Mouse (Mus musculus) midbrain, embryonic 11.5 days (tissue): ENCODE measurements around the gene Lpo. TPM values are rescaled to one million over a fixed set of nuclear protein-coding genes. Genes with fewer than 3 reads are reported as not detected.

Source experiments
- ATAC-seq: fragments of 200-750 bp; cut with Nextera tagmentation; 2 replicates; pipeline ENCODE4 v1.8.0; 2017; ENCODE audit warnings: moderate TSS enrichment, moderate library complexity; ENCODE audit not compliant: low FRiP score
- DNase-seq: peaks from one replicate; pipeline ENCODE4 v3.0.0; 2015; ENCODE audit warnings: low spot score; ENCODE audit errors: missing footprints
- H3K27ac ChIP-seq: fragments of 300-500 bp; sonication (generic); 2 replicates; pipeline ENCODE4 v1.5.1; 2014; ENCODE audit warnings: low read depth, low read length
- H3K27me3 ChIP-seq: fragments of 300-500 bp; sonication (generic); 2 replicates; pipeline ENCODE4 v1.6.1; 2014; ENCODE audit warnings: mild to moderate bottlenecking, low read length, moderate library complexity, mixed read lengths; ENCODE audit not compliant: control insufficient read depth, insufficient read depth
- H3K36me3 ChIP-seq: fragments of 300-500 bp; sonication (generic); 2 replicates; pipeline ENCODE4 v1.6.1; 2014; ENCODE audit warnings: mild to moderate bottlenecking, low read length, moderate library complexity, mixed read lengths; ENCODE audit not compliant: control insufficient read depth, insufficient read depth
- H3K4me1 ChIP-seq: fragments of 300-500 bp; sonication (generic); 2 replicates; pipeline ENCODE4 v1.6.1; 2014; ENCODE audit warnings: low read length; ENCODE audit not compliant: control insufficient read depth, insufficient read depth
- H3K4me2 ChIP-seq: fragments of 300-500 bp; sonication (generic); 2 replicates; pipeline ENCODE4 v1.6.1; 2014; ENCODE audit warnings: mild to moderate bottlenecking, moderate library complexity
- H3K4me3 ChIP-seq: fragments of 300-500 bp; sonication (generic); 2 replicates; pipeline ENCODE4 v1.5.1; 2014; ENCODE audit warnings: low read depth, low read length
- H3K9ac ChIP-seq: fragments of 300-500 bp; sonication (generic); 2 replicates; pipeline ENCODE4 v1.6.1; 2014; ENCODE audit warnings: low read length
- H3K9me3 ChIP-seq: fragments of 300-500 bp; sonication (generic); 2 replicates; pipeline ENCODE4 v1.6.1; 2016; ENCODE audit warnings: low read length; ENCODE audit not compliant: control insufficient read depth
- WGBS: fragments of 180-500 bp; shearing (Covaris S2); extraction: QIAGEN DNeasy Blood & Tissue Kit; methylation state at CpG from one replicate; pipeline ENCODE4 v1.1.7; 2014; 5-methylcytosine and 5-hydroxymethylcytosine counted together
- polyA plus RNA-seq: library from polyadenylated mRNA; unstranded; fragments of >200 nt; fragmentation: Nextera tagmentation; extraction: Ambion mirVana; gene quantifications from 2 replicates; pipeline ENCODE4 v1.2.1, GENCODE M21; 2014

The Lpo gene
- polyA plus RNA-seq, 1 experiment from 2014 or later = 0.27 TPM

DNA sequence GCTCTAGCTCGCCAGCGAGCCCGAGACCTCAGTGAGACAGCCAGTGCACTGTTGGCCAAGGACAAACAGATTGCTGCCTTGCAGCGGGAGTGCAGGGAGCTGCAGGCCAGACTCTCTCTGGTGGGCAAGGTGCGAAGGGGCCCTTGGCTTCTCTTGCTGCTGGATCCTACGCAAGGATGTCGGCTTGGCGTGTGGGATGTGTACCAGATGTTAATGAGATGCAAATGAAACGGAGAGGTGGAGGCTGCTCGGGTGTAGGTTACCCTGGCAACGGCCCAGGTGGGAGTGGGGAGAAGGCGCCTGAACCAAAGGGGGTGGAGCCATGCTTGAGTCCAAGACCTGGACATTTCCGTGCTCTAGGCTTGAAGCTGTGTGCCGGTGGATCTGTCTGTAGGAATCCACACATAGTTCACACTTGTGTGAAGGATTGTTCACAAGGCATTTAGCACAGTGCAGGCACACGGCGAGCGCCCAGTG, 64.5 kb downstream of the Lpo start:
- under 1% methylated on average over 17 of the region's 17 CpGs for WGBS
- peaks cover 29% of the 10 kb centered on the region for H3K4me1 ChIP-seq

DNA sequence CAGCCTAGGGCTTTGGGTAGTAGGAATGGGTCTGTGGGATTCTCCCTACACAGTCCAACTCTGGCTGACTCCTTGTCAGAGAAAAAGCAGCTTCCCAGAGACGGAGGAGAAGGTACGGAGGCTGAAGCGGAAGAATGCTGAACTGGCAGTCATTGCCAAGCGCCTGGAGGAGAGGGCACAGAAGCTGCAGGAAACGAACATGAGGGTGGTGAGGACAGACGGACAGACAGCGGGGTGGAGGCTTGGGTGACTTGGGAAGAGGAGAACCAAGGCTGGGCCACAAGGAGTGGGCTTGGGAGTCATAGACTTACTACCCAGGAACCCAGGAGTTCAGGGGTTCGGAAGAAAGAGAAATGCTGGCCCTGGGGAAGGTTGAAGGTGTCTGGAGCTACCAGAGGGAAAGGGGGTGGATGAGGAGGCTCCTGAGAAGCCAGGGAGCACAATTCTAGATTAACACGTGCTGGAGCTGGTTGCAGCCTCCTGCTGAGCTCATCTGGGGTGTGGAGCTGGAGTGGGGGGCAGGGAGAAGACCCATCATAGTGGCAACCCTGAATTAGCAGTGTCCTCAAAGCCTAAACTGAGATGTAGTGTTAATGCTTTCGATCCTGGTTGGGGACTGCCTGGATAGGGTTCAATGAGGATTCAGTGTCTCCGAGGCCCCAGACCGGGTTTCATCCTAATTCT, 65.2 kb downstream of the Lpo start:
- H3K4me1 ChIP-seq = peaks cover 29% of the 10 kb centered on the region
- ATAC-seq (no peak), DNase-seq (no peak)
- no peaks in the 10 kb centered on the region for H3K36me3 ChIP-seq
- H3K4me2 ChIP-seq = peak overlapping the region; percentile 98
- H3K27ac ChIP-seq = no peak overlapping the region
- no peaks in the 10 kb centered on the region for H3K9me3 ChIP-seq
- WGBS = 47% methylated on average over 12 of the region's 12 CpGs
- peak overlapping the region; percentile 38; the same call in 1 of the 2 replicates for H3K9ac ChIP-seq
- peak overlapping the region; percentile 48 for H3K4me3 ChIP-seq
- H3K27me3 ChIP-seq = peaks cover 48% of the 10 kb centered on the region

More for the DNA sequence above, 64.5 kb downstream of the Lpo start:
- no peaks in the 10 kb centered on the region for H3K36me3 ChIP-seq
- H3K9me3 ChIP-seq = no peaks in the 10 kb centered on the region
- H3K27ac ChIP-seq = no peak overlapping the region; the same call in 1 of the 2 replicates
- peak overlapping the region; percentile 75 for H3K9ac ChIP-seq
- H3K27me3 ChIP-seq = peaks cover 48% of the 10 kb centered on the region
- H3K4me3 ChIP-seq = peak overlapping the region; percentile 48
- H3K4me2 ChIP-seq = peak overlapping the region; percentile 98
- DNase-seq (peak; percentile 93), ATAC-seq (peak; percentile 56)

DNA sequence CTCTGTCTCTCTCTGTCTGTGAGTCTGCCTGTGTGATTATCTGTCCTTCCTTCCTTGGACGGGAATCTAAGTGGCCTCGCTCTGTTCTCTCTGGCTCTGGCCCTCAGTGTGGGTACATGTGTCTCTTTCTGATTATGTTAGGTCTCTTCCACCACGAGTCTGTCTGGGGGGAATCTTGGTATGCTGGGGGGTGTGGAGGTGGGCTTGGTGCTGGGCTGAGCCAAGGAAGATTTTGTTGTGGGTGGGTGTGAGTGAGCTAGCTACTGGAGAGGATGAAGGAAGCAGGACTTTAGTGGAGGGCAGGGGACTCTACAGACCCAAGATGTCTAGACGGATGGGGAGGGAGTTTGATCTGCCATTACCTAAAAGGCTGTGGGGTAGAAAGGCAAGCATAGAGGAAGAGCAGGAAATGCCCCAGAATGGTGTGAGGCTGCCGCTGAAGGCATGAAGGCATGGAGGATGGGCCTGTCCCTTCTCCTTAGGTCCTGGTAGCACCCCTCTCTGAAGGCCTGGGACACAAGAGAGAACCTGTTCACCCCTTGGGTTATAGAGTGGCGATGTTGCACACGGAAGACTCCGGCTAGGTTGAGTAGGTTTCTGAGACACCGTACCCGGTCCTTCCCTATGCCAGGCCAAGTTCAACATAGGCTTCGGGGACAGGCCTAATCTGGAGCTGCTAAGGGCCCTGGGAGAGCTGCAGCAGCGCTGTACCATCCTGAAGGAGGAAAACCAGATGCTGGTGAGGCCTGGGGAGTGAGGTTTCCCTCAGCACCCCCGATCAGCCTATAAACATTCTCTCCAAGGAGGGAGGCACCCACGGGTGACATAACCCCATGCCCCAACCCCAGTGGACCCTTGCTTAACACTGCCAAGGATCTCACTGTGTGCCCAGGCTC, 66.0 kb downstream of the Lpo start:
- Histone ChIP-seq H3K9ac (no peak overlapping the region), H3K4me3 (peak overlapping the region; percentile 9; the same call in 1 of the 2 replicates)

DNA sequence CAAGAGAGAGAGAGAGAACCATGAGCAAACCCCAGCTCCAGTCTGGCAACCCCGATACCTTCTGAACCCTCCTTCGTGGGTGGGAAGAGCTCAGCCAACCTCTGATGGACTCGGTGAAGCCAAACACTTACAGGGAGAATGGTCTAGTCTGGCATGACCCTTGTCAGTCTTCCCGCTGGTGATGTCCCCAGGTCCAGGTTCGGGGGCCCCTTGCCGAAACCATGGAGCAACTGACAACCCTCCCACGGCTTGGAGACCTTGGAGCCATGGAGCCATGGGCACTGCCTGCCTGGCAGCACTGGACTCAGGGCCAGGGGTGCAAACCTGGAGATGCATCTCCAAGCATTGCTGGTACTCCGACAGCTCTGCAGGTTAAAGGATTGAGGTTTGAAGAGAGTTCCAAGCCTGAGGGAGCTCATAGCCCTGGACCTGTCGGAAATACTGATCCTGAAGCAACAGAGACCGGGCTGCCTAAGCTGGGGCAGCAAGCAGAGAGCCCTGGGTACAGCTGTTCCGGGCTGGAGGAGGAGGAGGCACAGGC, 66.8 kb downstream of the Lpo start:
- H3K27me3 ChIP-seq = peaks cover 48% of the 10 kb centered on the region
- no peak for ATAC-seq
- H3K4me2 ChIP-seq = peak overlapping the region; percentile 50
- WGBS = 65% methylated on average over 11 of the region's 11 CpGs
- DNase-seq = peak; percentile 86
- H3K27ac ChIP-seq = no peak overlapping the region
- H3K9ac ChIP-seq = no peak overlapping the region
- no peaks in the 10 kb centered on the region for H3K9me3 ChIP-seq
- H3K4me1 ChIP-seq = peaks cover 29% of the 10 kb centered on the region
- no peaks in the 10 kb centered on the region for H3K36me3 ChIP-seq
- H3K4me3 ChIP-seq = peak overlapping the region; percentile 32; the same call in 1 of the 2 replicates

More for the DNA sequence above, 66.0 kb downstream of the Lpo start:
- Histone ChIP-seq H3K9me3 (no peaks in the 10 kb centered on the region), H3K27ac (no peak overlapping the region), H3K27me3 (peaks cover 48% of the 10 kb centered on the region), H3K4me2 (peak overlapping the region; percentile 98), H3K4me1 (peaks cover 29% of the 10 kb centered on the region), H3K36me3 (no peaks in the 10 kb centered on the region)
- WGBS = 75% methylated on average over 14 of the region's 14 CpGs
- peak; percentile 82 for DNase-seq
- ATAC-seq = no peak

DNA sequence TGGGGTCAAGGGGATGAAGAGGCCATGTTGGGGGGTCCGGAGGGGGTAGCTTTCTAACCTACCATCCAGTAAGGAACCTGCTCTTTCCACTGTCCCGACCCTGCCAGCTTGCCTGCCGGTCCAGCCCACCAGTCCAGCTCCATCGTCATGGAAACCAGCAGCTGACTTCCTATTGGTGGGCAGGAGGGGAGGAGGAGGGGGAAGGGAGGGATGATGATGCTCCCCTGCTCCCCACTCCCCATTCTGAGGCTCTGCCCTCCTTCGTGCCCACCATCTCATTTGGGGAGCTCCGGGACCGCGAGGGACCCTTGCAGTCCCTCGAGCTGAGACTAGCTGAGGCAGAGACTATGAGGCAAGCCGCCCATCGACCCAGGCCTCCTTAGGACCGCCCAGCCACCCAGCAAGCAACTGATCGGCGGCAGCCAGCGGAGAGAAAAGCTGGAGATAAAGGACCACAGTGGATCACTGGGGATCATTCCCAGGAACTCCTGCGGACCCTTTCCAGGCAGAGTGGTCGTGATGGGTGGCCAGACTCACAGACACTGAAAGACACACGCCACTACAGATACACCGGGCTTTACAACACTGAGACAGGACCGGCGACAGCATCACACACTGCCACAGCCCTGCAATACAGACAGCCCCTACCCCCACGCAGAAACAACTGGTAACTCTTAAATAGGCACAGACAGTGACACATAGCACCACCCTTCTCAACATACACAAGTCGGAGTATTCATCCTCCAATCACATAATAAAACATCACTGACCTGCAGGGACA, 67.6 kb downstream of the Lpo start, which contains the start of gene Tspoap1:
TSS of gene Tspoap1 (plus strand) at position 241 of the 781 bp plus-strand sequence.
- Histone ChIP-seq H3K27me3 (peaks cover 44% of the 10 kb centered on the region), H3K27ac (peak within 1 kb of the TSS; percentile 22; the same call in 1 of the 2 replicates), H3K4me1 (peaks cover 29% of the 10 kb centered on the region), H3K9ac (peak within 1 kb of the TSS; percentile 60), H3K36me3 (no peaks in the 10 kb centered on the region), H3K4me2 (peak within 1 kb of the TSS; percentile 50), H3K9me3 (no peaks in the 10 kb centered on the region), H3K4me3 (peak within 1 kb of the TSS; percentile 32)
- DNase-seq (peak; percentile 94), ATAC-seq (peak; percentile 77)
- 4% methylated on average over 23 of the region's 23 CpGs for WGBS

DNA sequence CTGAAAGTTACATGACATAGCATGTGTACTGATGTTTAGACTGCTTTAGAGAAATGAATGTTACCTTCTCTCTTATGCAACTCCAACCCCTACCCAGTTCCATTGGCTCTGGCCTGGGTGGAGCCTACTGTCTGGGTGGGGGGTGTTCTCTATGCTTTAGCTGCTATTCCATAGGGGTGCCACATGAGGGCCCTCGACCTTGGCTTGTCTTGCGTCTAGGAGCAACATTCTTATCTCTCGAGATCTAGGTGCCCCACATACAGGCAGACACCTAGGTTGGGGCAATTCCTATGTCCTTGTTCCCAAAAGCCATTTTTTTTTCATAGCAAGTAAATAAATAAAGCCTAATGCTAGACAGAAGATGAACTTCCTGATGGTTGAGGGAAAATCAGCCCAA, 68.5 kb downstream of the Lpo start:
- no peak overlapping the region for H3K4me3 ChIP-seq
- no peaks in the 10 kb centered on the region for H3K9me3 ChIP-seq
- H3K4me2 ChIP-seq = peak overlapping the region; percentile 50
- H3K27me3 ChIP-seq = peaks cover 37% of the 10 kb centered on the region
- WGBS = 2% methylated on average over 3 of the region's 3 CpGs
- ATAC-seq (no peak), DNase-seq (no peak)
- H3K4me1 ChIP-seq = peaks cover 22% of the 10 kb centered on the region
- no peaks in the 10 kb centered on the region for H3K36me3 ChIP-seq
- no peak overlapping the region for H3K27ac ChIP-seq
- H3K9ac ChIP-seq = no peak overlapping the region

DNA sequence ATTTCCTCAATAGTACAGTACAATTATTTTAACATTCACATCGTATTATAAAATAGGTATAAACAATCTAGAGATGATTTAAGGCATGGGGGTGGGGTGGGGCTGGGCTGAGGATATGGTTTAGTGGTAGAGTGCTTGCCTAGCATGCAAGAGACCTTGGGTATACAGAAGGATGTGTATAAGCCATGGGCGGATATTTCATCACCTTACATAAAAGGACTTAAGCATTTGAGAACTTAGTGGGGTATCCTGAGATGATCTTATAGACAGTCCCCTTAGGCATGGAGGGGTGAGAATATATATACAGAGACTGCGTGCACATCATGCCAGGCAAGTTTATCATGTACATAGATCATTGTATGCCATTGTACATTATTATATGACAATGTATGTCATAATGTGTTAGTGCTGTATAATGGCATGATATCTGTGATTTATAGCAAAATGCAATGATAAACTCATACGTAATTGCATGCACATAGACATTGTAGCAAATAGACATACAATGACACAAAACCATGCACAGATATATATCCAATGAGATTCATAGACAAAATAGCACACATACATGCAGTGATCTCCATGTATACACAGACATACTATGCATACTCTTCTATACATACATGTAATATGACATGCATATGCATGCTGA, 69.0 kb downstream of the Lpo start:
- Histone ChIP-seq H3K27me3 (peaks cover 36% of the 10 kb centered on the region), H3K4me2 (no peak overlapping the region), H3K27ac (no peak overlapping the region), H3K4me1 (peaks cover 19% of the 10 kb centered on the region), H3K4me3 (no peak overlapping the region), H3K36me3 (no peaks in the 10 kb centered on the region), H3K9ac (no peak overlapping the region), H3K9me3 (no peaks in the 10 kb centered on the region)
- WGBS = 78% methylated on average over 4 of the region's 4 CpGs
- no peak for ATAC-seq
- peak; percentile 33 for DNase-seq
